Mouse (Mus musculus) G1E-ER4 (cell line): ENCODE results near the gene Tmed10. TPM values are rescaled to one million over a fixed set of nuclear protein-coding genes. Genes with fewer than 3 reads are reported as not detected.

ENCODE experiments used
- GATA1 ChIP-seq: IDR thresholded peaks from one replicate; pipeline ENCODE4 v1.8.0; 2012; ENCODE audit warnings: low read length, inconsistent platforms
- polyA plus RNA-seq: library from polyadenylated mRNA; stranded (reverse); fragments of >175 nt; gene quantifications from 2 replicates; pipeline ENCODE4 v1.2.3, GENCODE M21; 2012

Tmed10 gene
- polyA plus RNA-seq, 1 experiment, result 219 TPM

- no peak for TF ChIP-seq GATA1
These were observed 71.4 kb downstream of the Tmed10 start for GRCm38 (mm10) chr12:85303256-85303655.

- no peak for TF ChIP-seq GATA1
These were observed 75.8 kb downstream of the Tmed10 start for GRCm38 (mm10) chr12:85298835-85299180.

- TF ChIP-seq GATA1, result no peak
These were observed 76.4 kb downstream of the Tmed10 start for GRCm38 (mm10) chr12:85298127-85298834.

- no peak for TF ChIP-seq GATA1
These were observed 77.2 kb downstream of the Tmed10 start for GRCm38 (mm10) chr12:85297345-85297997.

- no peak for TF ChIP-seq GATA1
These were observed 77.7 kb downstream of the Tmed10 start for GRCm38 (mm10) chr12:85296915-85297314.

GRCm38 (mm10) chr12:85295506-85295905, 79.1 kb downstream of the Tmed10 start:
- TF ChIP-seq GATA1, result no peak

GRCm38 (mm10) chr12:85292906-85293305, 81.7 kb downstream of the Tmed10 start:
- no peak for TF ChIP-seq GATA1

- TF ChIP-seq GATA1, result no peak
These were observed 82.4 kb downstream of the Tmed10 start for GRCm38 (mm10) chr12:85292288-85292687.

- TF ChIP-seq GATA1, result no peak
These were observed 83.1 kb downstream of the Tmed10 start for GRCm38 (mm10) chr12:85291541-85291940.

GRCm38 (mm10) chr12:85290633-85291032, 84.0 kb downstream of the Tmed10 start:
- TF ChIP-seq GATA1, result no peak

Other genes with a start within 250 kb of the Tmed10 start
- gene Rps6kl1, start 223.6 kb downstream of the Tmed10 start, polyA plus RNA-seq, result not detected in 2 replicates
- not detected in 2 replicates for gene Pgf, start 197.1 kb downstream of the Tmed10 start, polyA plus RNA-seq
- gene Eif2b2, start 155.4 kb downstream of the Tmed10 start, polyA plus RNA-seq, result 251 and 455 TPM in 2 replicates
- 0.54 and 0.84 TPM in 2 replicates for gene Mlh3, start 104.2 kb downstream of the Tmed10 start, polyA plus RNA-seq
- gene Acyp1, start 86.4 kb downstream of the Tmed10 start, polyA plus RNA-seq, result 47.7 and 65.6 TPM in 2 replicates
- 0.01 and 0.02 TPM in 2 replicates for gene Zc2hc1c, start 86.3 kb downstream of the Tmed10 start, polyA plus RNA-seq
- gene Nek9, start 35.5 kb downstream of the Tmed10 start, polyA plus RNA-seq, result 21.1 and 24.1 TPM in 2 replicates
- gene Fos, start 99.0 kb upstream of the Tmed10 start, polyA plus RNA-seq, result 2.8 and 3.7 TPM in 2 replicates
- gene Jdp2, start 224.2 kb upstream of the Tmed10 start, polyA plus RNA-seq, result not detected in 2 replicates